Mouse (Mus musculus) hindbrain, embryonic 12.5 days (tissue): ENCODE results near the gene Kif1a. TPM values are rescaled to one million over a fixed set of nuclear protein-coding genes. Genes with fewer than 3 reads are reported as not detected.

Source experiments
- ATAC-seq: fragments of 200-750 bp; cut with Nextera tagmentation; 2 replicates; pipeline ENCODE4 v1.8.0; 2017; ENCODE audit warnings: moderate TSS enrichment; ENCODE audit not compliant: low FRiP score
- H3K27ac ChIP-seq: fragments of 300-500 bp; sonication (generic); 2 replicates; pipeline ENCODE4 v1.5.1; 2016; ENCODE audit warnings: mild to moderate bottlenecking
- H3K27me3 ChIP-seq: fragments of 300-500 bp; sonication (generic); 2 replicates; pipeline ENCODE4 v1.6.1; 2016; ENCODE audit warnings: mild to moderate bottlenecking
- H3K36me3 ChIP-seq: fragments of 300-500 bp; sonication (generic); 2 replicates; pipeline ENCODE4 v1.6.1; 2016; ENCODE audit warnings: mild to moderate bottlenecking
- H3K4me1 ChIP-seq: fragments of 300-500 bp; sonication (generic); 2 replicates; pipeline ENCODE4 v1.6.1; 2016
- H3K4me2 ChIP-seq: fragments of 300-500 bp; sonication (generic); replicated peaks from 2 replicates; pipeline ENCODE4 v1.6.1; 2016; ENCODE audit warnings: mild to moderate bottlenecking
- H3K4me3 ChIP-seq: fragments of 300-500 bp; sonication (generic); 2 replicates; pipeline ENCODE4 v1.5.1; 2016; ENCODE audit warnings: mild to moderate bottlenecking
- H3K9ac ChIP-seq: fragments of 300-500 bp; sonication (generic); 2 replicates; pipeline ENCODE4 v1.6.1; 2016; ENCODE audit warnings: mild to moderate bottlenecking, moderate library complexity
- H3K9me3 ChIP-seq: fragments of 300-500 bp; sonication (generic); replicated peaks from 2 replicates; pipeline ENCODE4 v1.6.1; 2016; ENCODE audit warnings: mild to moderate bottlenecking
- WGBS: fragments of 180-500 bp; shearing (Covaris S2); methylation state at CpG from one replicate; pipeline ENCODE4 v1.1.7; 2016; 5-methylcytosine and 5-hydroxymethylcytosine counted together
- polyA plus RNA-seq: library from polyadenylated mRNA; unstranded; fragments of >200 nt; fragmentation: Nextera tagmentation; extraction: Ambion mirVana; gene quantifications from 2 replicates; pipeline ENCODE4 v1.2.1, GENCODE M21; 2016

The Kif1a gene
- polyA plus RNA-seq, 1 experiment from 2014 or later, result 145 TPM

DNA sequence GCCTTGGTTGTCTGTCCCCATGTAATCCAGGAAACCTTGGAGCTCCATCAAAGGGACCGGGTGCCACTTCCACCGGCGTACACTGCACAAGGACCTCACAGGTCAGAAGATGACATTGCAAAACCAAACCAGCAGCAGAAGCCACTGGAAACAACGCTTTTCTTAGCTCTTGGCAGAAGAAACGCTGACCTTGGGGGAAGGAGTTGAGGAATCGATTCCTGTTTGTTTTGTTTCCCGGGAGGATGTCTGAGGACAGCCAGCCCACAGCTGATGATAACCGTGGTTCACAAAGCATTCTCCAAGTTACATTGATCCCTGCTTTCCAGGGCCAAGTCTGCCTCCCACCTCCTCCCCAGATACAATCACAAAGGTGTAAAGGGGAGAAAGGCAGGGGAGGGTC lies 22.3 kb upstream of the Kif1a start:
- 73% methylated on average over 8 of the region's 8 CpGs for WGBS
- H3K4me2 ChIP-seq, result no peak overlapping the region
- peaks cover 2% of the 10 kb centered on the region; the same call in 1 of the 2 replicates for H3K4me1 ChIP-seq
- H3K9me3 ChIP-seq, result no peaks in the 10 kb centered on the region
- no peak overlapping the region for H3K4me3 ChIP-seq
- H3K27me3 ChIP-seq, result no peaks in the 10 kb centered on the region
- H3K9ac ChIP-seq, result no peak overlapping the region
- no peaks in the 10 kb centered on the region for H3K36me3 ChIP-seq
- ATAC-seq, result no peak
- H3K27ac ChIP-seq, result no peak overlapping the region

DNA sequence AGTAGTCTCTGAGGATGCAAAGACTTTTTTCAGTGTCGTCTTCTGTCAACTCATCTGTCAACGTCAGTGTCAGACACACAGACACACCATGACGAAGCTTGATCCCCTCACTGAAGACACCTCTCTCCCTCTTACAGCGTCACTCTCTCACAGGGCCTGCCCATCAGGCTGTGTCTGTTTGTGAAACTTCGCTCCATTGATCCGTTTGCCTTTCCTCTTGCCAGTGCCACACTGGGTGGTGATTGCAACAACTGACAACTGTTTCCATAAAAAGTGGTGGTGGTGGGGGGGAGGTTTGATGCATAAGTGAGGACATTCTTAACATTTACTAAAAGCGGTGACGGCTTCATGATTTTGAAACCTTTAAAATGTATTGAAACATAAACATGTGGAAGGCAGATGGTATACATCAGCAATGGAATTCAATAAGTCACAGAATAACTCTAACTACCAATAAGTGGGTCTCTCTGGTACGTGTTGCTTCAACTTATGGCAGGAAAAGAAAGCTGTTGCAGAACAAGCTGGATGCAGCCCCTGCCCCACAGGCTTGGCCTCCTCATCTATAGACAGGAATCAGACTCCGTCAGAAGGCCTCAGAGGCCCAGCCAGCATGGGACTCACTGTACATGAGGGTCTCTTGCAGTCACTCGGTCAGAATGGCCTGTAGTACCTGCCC lies 21.6 kb upstream of the Kif1a start:
- Histone ChIP-seq H3K27me3 (no peaks in the 10 kb centered on the region), H3K9me3 (no peaks in the 10 kb centered on the region), H3K4me3 (no peak overlapping the region), H3K4me1 (no peaks in the 10 kb centered on the region), H3K4me2 (no peak overlapping the region), H3K27ac (no peak overlapping the region), H3K36me3 (no peaks in the 10 kb centered on the region), H3K9ac (no peak overlapping the region)
- no peak for ATAC-seq
- 75% methylated on average over 11 of the region's 11 CpGs for WGBS

DNA sequence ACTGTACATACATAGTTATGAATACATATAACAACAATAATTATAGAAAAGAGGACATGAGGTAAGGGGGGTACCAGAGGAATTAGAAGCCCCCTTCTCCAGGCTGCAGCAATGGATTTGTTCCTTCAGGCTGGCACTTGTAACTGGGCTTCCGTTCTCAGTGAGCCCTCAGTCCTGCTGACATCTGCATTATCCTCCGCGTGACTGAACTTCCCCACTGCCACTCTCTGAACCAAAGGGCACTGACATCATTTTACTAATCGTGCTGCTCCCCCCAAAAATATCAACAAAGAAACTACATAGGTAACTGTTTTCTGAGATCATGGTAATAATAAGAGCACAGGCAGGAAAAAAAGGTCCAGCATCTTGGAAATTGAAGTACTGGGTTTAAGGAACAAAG lies 17.1 kb upstream of the Kif1a start:
- no peak overlapping the region for H3K9ac ChIP-seq
- no peaks in the 10 kb centered on the region for H3K36me3 ChIP-seq
- WGBS, result 29% methylated on average over 4 of the region's 4 CpGs

DNA sequence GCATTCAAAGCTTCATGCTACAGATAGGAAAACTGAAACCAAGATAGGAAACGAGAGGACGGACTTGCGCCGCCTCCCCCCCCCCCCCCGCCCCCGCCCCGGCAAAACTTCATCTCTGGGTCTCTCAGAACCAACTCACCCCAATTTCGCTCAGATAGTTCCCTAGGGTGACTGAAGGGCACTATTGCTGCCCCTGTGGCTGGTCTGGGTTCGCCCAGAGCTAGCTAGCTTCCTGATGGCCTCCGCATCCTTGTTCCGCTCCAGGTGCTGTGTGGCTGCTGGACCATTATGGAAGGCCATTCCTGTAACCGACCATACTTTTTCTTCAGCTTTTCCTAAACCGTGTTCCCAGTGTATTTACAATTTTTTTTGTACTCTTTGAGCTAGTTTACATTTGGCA lies 13.7 kb upstream of the Kif1a start:
- H3K4me3 ChIP-seq, result peak overlapping the region; percentile 38
- H3K27me3 ChIP-seq, result no peaks in the 10 kb centered on the region
- H3K4me2 ChIP-seq, result peak overlapping the region; percentile 65
- peak; percentile 85 for ATAC-seq
- H3K4me1 ChIP-seq, result peaks cover 11% of the 10 kb centered on the region; the same call in 1 of the 2 replicates
- 14% methylated on average over 13 of the region's 13 CpGs for WGBS
- H3K9ac ChIP-seq, result peak overlapping the region; percentile 59
- H3K9me3 ChIP-seq, result no peaks in the 10 kb centered on the region
- peak overlapping the region; percentile 55; the same call in 1 of the 2 replicates for H3K27ac ChIP-seq
- H3K36me3 ChIP-seq, result no peaks in the 10 kb centered on the region

More for the DNA sequence above, 17.1 kb upstream of the Kif1a start:
- Histone ChIP-seq H3K27me3 (no peaks in the 10 kb centered on the region), H3K27ac (no peak overlapping the region), H3K4me1 (peaks cover 11% of the 10 kb centered on the region; the same call in 1 of the 2 replicates), H3K9me3 (no peaks in the 10 kb centered on the region), H3K4me3 (no peak overlapping the region), H3K4me2 (no peak overlapping the region)
- no peak for ATAC-seq

DNA sequence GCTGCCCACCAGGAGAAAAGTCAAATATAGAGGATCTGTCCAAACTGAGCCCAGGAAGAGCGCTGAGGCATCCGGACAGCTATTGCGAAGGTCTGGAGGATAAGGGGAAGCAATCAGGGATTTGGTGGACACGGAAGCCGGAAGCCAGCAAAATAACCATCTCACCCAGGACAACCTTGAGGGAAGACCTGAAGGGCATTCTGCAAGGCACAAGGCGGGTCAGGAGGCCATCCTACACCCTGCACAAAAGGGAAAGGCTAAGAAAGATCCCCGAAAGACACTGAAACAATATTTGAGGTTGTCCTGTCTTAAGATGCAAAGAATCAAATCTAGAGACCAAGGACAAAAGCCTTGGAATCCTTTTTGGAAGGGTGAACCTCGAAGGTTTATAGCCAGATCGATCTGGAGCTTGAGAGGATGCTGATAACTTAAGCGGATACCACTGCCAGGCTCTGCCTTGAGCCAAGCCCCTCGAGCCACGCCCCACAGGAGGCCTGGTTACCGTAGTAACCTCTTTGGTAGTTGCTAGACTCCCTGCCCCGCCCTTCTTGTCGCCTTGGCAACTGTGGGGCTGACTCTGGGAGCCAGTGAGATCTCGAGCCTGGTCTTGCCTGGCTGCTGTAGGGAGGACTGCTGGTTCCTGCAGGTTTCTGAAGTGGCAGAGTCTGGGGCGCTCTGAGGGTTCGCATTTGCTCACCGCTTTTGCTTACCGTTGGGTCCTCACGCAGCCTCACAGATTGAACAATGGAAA lies 13.1 kb upstream of the Kif1a start:
- Histone ChIP-seq H3K27ac (peak overlapping the region; percentile 55; the same call in 1 of the 2 replicates), H3K4me3 (peak overlapping the region; percentile 38), H3K36me3 (no peaks in the 10 kb centered on the region), H3K27me3 (no peaks in the 10 kb centered on the region), H3K4me1 (peaks cover 11% of the 10 kb centered on the region; the same call in 1 of the 2 replicates), H3K9me3 (no peaks in the 10 kb centered on the region), H3K4me2 (peak overlapping the region; percentile 65), H3K9ac (peak overlapping the region; percentile 59)
- peak; percentile 100 for ATAC-seq
- WGBS, result 24% methylated on average over 21 of the region's 21 CpGs

DNA sequence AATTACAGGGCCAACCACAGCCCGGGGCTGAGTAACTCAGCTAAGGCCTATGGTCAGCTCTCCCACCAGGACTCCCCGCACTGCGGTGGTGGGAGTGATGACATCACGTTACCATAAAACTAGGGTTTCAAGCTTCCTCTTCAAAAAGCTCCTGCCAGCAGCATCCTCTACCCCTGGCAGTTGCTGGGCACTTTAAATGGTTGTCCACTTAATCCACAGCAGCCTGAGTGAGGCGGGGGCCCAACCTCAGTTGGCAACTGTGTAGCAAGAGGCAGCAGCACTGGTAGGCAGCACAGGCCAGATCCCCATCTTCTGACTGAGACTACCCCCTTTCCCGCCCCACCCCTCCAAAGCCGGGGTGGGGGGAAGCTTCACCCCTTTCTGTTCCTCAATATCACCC lies 949 bp upstream of the Kif1a start:
- no peak overlapping the region for H3K4me3 ChIP-seq
- H3K9me3 ChIP-seq, result no peaks in the 10 kb centered on the region
- WGBS, result 59% methylated on average over 7 of the region's 7 CpGs
- H3K9ac ChIP-seq, result no peak overlapping the region
- H3K4me2 ChIP-seq, result no peak overlapping the region
- no peaks in the 10 kb centered on the region for H3K36me3 ChIP-seq
- H3K27ac ChIP-seq, result no peak overlapping the region
- peaks cover 19% of the 10 kb centered on the region for H3K4me1 ChIP-seq
- H3K27me3 ChIP-seq, result peaks cover 42% of the 10 kb centered on the region
- no peak for ATAC-seq

DNA sequence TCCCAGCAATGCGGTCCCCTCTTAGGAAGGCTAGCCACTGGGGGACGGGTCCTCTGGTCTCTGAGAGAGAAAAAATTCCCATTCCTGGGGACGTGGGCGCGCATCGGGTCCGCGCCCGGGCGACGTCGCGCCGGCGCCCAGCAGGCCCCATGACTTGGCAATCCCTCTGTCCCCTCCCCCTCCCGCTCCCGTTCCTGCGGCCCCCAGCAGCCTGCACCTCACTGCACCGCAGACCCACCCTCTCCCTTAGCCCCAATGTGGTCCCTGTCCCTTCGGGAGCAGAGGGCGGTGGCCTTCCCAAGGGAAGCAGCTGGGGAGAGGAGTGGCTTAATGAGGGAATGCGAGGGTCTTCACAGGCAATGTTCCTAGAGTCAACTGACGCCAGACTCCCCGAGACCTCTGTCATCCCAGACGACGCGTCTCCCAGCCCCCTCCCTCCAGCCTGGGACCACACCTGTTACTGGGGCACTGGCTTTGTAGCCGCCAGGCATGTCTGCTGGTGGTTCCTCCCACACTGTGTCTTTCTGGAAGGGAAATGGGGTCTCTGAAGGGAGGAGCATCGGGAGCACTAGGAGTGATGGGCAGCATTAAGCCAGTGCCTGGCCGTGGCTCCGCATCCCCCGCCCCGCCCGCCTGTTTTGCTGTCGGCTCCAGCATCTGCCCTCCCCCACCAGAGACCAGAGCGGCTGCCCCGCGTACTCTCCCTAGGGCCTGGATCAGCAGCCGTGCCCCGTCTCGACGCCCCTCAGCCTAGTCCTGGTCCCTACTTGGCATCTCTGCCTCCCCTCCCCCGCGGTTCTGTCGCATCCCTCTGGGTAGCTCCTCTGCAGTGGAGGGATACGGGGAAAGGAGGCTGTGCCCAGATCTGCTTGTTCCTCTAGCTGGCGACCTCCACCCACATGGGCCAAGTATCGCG lies 917 bp downstream of the Kif1a start:
- peak overlapping the region; percentile 62 for H3K4me3 ChIP-seq
- peak; percentile 77 for ATAC-seq
- H3K9ac ChIP-seq, result peak overlapping the region; percentile 75
- peaks cover 23% of the 10 kb centered on the region for H3K4me1 ChIP-seq
- H3K9me3 ChIP-seq, result no peaks in the 10 kb centered on the region
- H3K4me2 ChIP-seq, result peak overlapping the region; percentile 76
- 0 out of 2 replicates have a peak, but pooled peaks cover 3% of the 10 kb centered on the region for H3K36me3 ChIP-seq
- H3K27me3 ChIP-seq, result peaks cover 42% of the 10 kb centered on the region
- H3K27ac ChIP-seq, result peak overlapping the region; percentile 89
- under 1% methylated on average over 49 of the region's 49 CpGs for WGBS

DNA sequence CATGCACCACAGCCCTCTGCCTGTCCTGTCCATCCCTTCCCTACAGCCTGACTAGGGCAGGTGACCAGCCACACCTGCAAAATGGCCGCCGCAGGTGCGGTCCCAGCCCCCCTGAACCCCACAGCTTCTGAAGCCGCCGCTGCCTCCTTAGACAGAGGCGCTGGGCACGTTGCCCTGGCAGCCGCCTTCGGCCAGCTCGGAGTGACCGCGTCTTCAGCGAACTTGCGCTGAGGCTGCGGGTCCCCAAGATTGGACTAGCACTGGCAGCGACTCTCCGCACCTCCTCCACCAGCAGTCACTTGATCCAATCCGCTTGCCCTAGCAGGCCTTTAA lies 1.5 kb downstream of the Kif1a start:
- Histone ChIP-seq H3K36me3 (0 out of 2 replicates have a peak, but pooled peaks cover 3% of the 10 kb centered on the region), H3K27me3 (peaks cover 42% of the 10 kb centered on the region), H3K4me1 (peaks cover 28% of the 10 kb centered on the region), H3K27ac (peak overlapping the region; percentile 89), H3K9ac (peak overlapping the region; percentile 75), H3K9me3 (no peaks in the 10 kb centered on the region), H3K4me2 (peak overlapping the region; percentile 76), H3K4me3 (peak overlapping the region; percentile 62)
- WGBS, result 2% methylated on average over 18 of the region's 18 CpGs
- no peak; the same call in 1 of the 2 replicates for ATAC-seq

DNA sequence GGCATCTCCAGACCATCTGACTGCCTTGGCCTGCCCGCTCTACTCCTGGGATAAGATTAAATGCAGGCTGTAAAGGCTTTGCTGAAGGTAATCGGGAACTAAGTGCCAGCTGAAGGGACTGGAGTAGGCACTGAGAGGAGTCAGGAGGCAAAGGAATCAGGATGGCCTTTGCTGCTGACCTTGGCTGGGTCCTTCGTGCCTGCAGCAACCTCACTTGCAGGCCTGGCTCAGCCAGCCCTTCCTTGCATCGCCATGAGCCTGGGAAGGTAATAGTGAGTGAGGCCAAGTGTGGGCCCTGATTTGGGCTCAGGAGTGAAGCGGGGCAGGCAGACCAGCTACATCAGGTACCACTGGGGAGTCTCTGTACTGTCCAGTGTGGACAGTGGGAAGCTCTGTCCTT lies 2.8 kb downstream of the Kif1a start:
- Histone ChIP-seq H3K4me2 (peak overlapping the region; percentile 76), H3K4me3 (no peak overlapping the region), H3K9me3 (no peaks in the 10 kb centered on the region), H3K4me1 (peaks cover 29% of the 10 kb centered on the region), H3K27me3 (peaks cover 39% of the 10 kb centered on the region), H3K36me3 (0 out of 2 replicates have a peak, but pooled peaks cover 3% of the 10 kb centered on the region), H3K9ac (no peak overlapping the region; the same call in 1 of the 2 replicates), H3K27ac (no peak overlapping the region)
- 84% methylated on average over 5 of the region's 5 CpGs for WGBS
- no peak for ATAC-seq

DNA sequence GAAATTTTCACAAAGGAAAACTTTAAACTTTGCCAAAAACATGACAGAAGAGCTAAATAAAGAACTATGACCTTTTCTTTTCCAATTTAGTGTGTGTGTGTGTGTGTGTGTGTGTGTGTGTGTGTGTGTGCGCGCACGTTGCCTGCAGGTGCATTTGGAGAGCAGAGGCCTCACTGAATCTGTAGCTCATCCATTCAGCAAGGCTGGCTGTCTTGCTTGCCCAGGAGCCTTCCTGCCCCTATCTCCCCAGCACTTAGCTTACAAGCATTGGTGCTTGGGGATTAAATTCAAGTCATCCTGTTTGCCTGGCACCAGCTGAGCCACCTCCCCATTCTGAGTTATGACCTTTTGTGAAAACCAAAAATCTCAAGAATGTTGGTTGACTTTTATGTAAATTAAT lies 9.2 kb downstream of the Kif1a start:
- no peak overlapping the region for H3K4me2 ChIP-seq
- H3K27me3 ChIP-seq, result no peaks in the 10 kb centered on the region
- peaks cover 10% of the 10 kb centered on the region for H3K4me1 ChIP-seq
- no peak overlapping the region for H3K4me3 ChIP-seq
- ATAC-seq, result no peak
- H3K27ac ChIP-seq, result no peak overlapping the region
- WGBS, result 91% methylated on average over 3 of the region's 3 CpGs
- no peaks in the 10 kb centered on the region for H3K9me3 ChIP-seq
- no peak overlapping the region for H3K9ac ChIP-seq
- H3K36me3 ChIP-seq, result 0 out of 2 replicates have a peak, but pooled peaks cover 4% of the 10 kb centered on the region

DNA sequence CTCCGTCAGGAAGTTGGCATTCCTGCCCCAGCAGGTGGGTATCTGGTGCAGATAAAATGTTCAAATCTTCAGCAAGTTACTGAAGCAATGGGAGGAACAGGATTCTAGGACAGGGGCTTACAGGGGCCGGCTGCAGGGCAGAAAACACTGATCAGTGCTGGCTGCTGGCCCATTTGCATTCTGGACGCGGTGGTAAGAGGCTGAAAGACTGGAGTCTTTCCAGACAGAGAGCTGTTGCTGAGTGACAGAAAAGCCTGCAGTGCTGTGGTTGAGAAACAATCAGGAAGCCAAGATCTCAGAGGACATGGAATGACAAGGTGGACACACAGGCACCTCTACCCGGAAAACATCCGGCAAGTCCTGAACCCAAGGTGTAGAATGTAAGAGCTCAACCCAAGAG lies 16.6 kb downstream of the Kif1a start:
- peaks cover 22% of the 10 kb centered on the region for H3K36me3 ChIP-seq
- peak overlapping the region; percentile 62 for H3K27ac ChIP-seq
- peak; percentile 39; the same call in 1 of the 2 replicates for ATAC-seq
- H3K4me2 ChIP-seq, result no peak overlapping the region
- no peaks in the 10 kb centered on the region for H3K9me3 ChIP-seq
- H3K9ac ChIP-seq, result peak overlapping the region; percentile 18; the same call in 1 of the 2 replicates
- peaks cover 21% of the 10 kb centered on the region for H3K4me1 ChIP-seq
- 53% methylated on average over 6 of the region's 6 CpGs for WGBS
- no peaks in the 10 kb centered on the region for H3K27me3 ChIP-seq
- no peak overlapping the region for H3K4me3 ChIP-seq
